Mouse (Mus musculus) small intestine, adult 2 months (tissue): ENCODE data around the gene Cerk.

Source experiments
- CTCF ChIP-seq: fragments of 200-500 bp; IDR thresholded peaks from 2 replicates; pipeline ENCODE4 v1.5.1; 2012; ENCODE audit warnings: low read depth, mild to moderate bottlenecking, control low read depth, inconsistent platforms, low read length, moderate library complexity, mixed read lengths; ENCODE audit not compliant: insufficient replicate concordance, insufficient read length; ENCODE audit errors: extremely low read depth
- POLR2A ChIP-seq: fragments of 200-500 bp; IDR thresholded peaks from 2 replicates; pipeline ENCODE4 v1.6.1; 2012; ENCODE audit warnings: low read depth, mild to moderate bottlenecking, control low read depth, inconsistent platforms, low read length, moderate library complexity

- no peak for TF ChIP-seq CTCF
- TF ChIP-seq POLR2A = no peak
Measured at GRCm38 (mm10) chr15:86220715-86221114, 34.8 kb upstream of the Cerk start.
